Mouse (Mus musculus) erythroblast, embryonic 14.5 days (primary cell): ENCODE measurements around the gene Nupr1l. TPM values are rescaled to one million over a fixed set of nuclear protein-coding genes. Genes with fewer than 3 reads are reported as not detected.
"Not testable (repeated sequence)": the region's sequence is repeated elsewhere in the genome, so short reads cannot be mapped to it uniquely, and the experiment has no call there.

Experiments
- H3K27me3 ChIP-seq: 2 replicates; pipeline ENCODE4 v1.6.1; 2012; ENCODE audit warnings: inconsistent platforms; ENCODE audit not compliant: control insufficient read depth
- H3K36me3 ChIP-seq: 2 replicates; pipeline ENCODE4 v1.6.1; 2012; ENCODE audit warnings: mild to moderate bottlenecking, inconsistent platforms; ENCODE audit not compliant: control insufficient read depth
- H3K4me1 ChIP-seq: 2 replicates; pipeline ENCODE4 v1.6.1; 2012; ENCODE audit warnings: inconsistent platforms; ENCODE audit not compliant: control insufficient read depth
- H3K4me3 ChIP-seq: replicated peaks from 2 replicates; pipeline ENCODE3; 2012; ENCODE audit warnings: moderate library complexity, mild to moderate bottlenecking, inconsistent platforms
- H3K9me3 ChIP-seq: 2 replicates; pipeline ENCODE4 v1.6.1; 2012; ENCODE audit warnings: low read length, inconsistent platforms, mixed read lengths; ENCODE audit not compliant: control insufficient read depth
- GATA1 ChIP-seq: IDR thresholded peaks from 2 replicates; pipeline ENCODE4 v1.6.1; 2012; ENCODE audit warnings: low read length, inconsistent platforms, mixed read lengths
- TAL1 ChIP-seq: IDR thresholded peaks from 3 replicates; pipeline ENCODE4 v1.6.1; 2012; ENCODE audit warnings: low read length, inconsistent platforms, mixed read lengths
- polyA plus RNA-seq: library from polyadenylated mRNA; stranded (reverse); fragments of >175 nt; gene quantifications from 2 replicates; pipeline ENCODE4 v1.2.3, GENCODE M21; 2012

Nupr1l gene
- polyA plus RNA-seq, 1 experiment = not detected

GRCm38 (mm10) chr5:129907775-129908174 lies 565 bp upstream of the Nupr1l start:
- Histone ChIP-seq H3K27me3 (peaks cover 17% of the 10 kb centered on the region), H3K4me1 (peaks cover 22% of the 10 kb centered on the region), H3K36me3 (no peaks in the 10 kb centered on the region), H3K9me3 (no peaks in the 10 kb centered on the region), H3K4me3 (peak overlapping the region; percentile 81)
- TF ChIP-seq GATA1 (no peak), TAL1 (no peak)

GRCm38 (mm10) chr5:129909147-129909546 lies 807 bp downstream of the Nupr1l start:
- Histone ChIP-seq H3K4me1 (peaks cover 26% of the 10 kb centered on the region), H3K4me3 (peak overlapping the region; percentile 81), H3K36me3 (no peaks in the 10 kb centered on the region), H3K27me3 (peaks cover 17% of the 10 kb centered on the region), H3K9me3 (no peaks in the 10 kb centered on the region)
- no peak for TF ChIP-seq GATA1
- TF ChIP-seq TAL1 = no peak

DNA sequence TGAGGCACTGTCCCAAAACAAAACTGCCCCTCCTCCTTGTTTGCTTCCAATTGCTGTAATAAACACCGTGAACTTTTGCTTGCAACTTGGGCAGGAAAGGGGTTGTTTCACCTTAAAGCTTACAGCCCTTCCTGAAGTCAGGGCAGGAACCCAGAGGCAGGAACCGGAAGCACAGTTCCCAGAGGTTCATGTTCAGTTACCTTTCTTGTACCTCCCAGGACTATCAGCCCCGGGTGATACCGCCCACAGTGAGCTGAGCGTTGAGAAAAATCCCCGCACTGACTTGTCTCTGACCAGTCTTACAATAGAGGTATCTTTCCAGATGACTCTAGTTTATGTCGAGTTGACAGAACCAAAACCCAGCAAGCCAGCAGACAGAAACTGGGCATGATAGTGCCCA lies 1.3 kb downstream of the Nupr1l start:
- Histone ChIP-seq H3K4me3 (no peak overlapping the region), H3K27me3 (peaks cover 17% of the 10 kb centered on the region), H3K36me3 (no peaks in the 10 kb centered on the region), H3K9me3 (no peaks in the 10 kb centered on the region), H3K4me1 (peaks cover 26% of the 10 kb centered on the region)
- no peak for TF ChIP-seq GATA1
- no peak for TF ChIP-seq TAL1

- Histone ChIP-seq H3K36me3 (no peaks in the 10 kb centered on the region), H3K4me3 (no peak overlapping the region), H3K27me3 (peaks cover 12% of the 10 kb centered on the region), H3K9me3 (no peaks in the 10 kb centered on the region), H3K4me1 (peaks cover 20% of the 10 kb centered on the region)
- TF ChIP-seq TAL1 = no peak
- TF ChIP-seq GATA1 = no peak
Measured at GRCm38 (mm10) chr5:129914024-129914423, 5.7 kb downstream of the Nupr1l start.

- not testable (repeated sequence) for H3K36me3 ChIP-seq, H3K27me3 ChIP-seq, H3K9me3 ChIP-seq, H3K4me3 ChIP-seq
- H3K4me1 ChIP-seq = peaks cover 15% of the 10 kb centered on the region
Measured at GRCm38 (mm10) chr5:129915491-129915890, 7.2 kb downstream of the Nupr1l start.

DNA sequence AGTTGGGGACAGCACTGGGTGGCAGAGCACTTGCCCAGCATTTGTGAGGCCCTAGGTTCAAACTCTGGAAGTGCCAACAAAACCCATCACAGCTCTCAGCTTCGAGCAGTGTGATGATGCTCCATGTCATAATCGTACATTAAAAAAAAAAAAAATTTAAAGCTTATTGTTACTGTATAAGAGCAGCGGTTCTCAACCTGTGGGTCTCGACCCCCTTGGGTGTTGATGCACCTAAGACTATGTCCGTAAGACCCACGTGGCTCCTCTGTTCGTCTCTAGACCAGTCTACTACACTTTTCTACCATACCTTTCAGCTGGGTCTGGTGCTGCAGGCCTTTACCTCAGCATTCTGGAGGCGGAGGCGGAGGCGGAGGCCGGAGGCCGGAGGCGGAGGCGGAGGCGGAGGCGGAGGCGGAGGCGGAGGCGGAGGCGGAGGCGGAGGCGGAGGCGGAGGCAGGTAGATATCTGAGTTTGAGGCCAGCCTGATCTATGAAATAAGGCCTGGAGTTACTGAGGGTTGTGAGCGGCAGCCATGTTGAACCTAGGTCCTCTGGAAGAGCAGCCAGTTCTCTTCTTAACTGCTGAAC lies 9.8 kb downstream of the Nupr1l start:
- H3K27me3 ChIP-seq = no peaks in the 10 kb centered on the region
- no peaks in the 10 kb centered on the region for H3K36me3 ChIP-seq
- no peaks in the 10 kb centered on the region for H3K9me3 ChIP-seq
- peaks cover 15% of the 10 kb centered on the region for H3K4me1 ChIP-seq
- TF ChIP-seq TAL1 = no peak
- TF ChIP-seq GATA1 = no peak
- H3K4me3 ChIP-seq = no peak overlapping the region

- H3K4me1 ChIP-seq = peaks cover 14% of the 10 kb centered on the region
- H3K36me3 ChIP-seq = no peaks in the 10 kb centered on the region
- no peaks in the 10 kb centered on the region for H3K27me3 ChIP-seq
- no peaks in the 10 kb centered on the region for H3K9me3 ChIP-seq
- H3K4me3 ChIP-seq = no peak overlapping the region
- TF ChIP-seq TAL1 (no peak), GATA1 (no peak)
Measured at GRCm38 (mm10) chr5:129918752-129919151, 10.4 kb downstream of the Nupr1l start.

GRCm38 (mm10) chr5:129919320-129919719 lies 11.0 kb downstream of the Nupr1l start:
- TF ChIP-seq TAL1 = no peak
- TF ChIP-seq GATA1 = no peak
- Histone ChIP-seq H3K4me3 (no peak overlapping the region), H3K9me3 (no peaks in the 10 kb centered on the region), H3K4me1 (peaks cover 11% of the 10 kb centered on the region), H3K36me3 (no peaks in the 10 kb centered on the region), H3K27me3 (no peaks in the 10 kb centered on the region)

- Histone ChIP-seq H3K4me3 (no peak overlapping the region), H3K36me3 (no peaks in the 10 kb centered on the region), H3K9me3 (no peaks in the 10 kb centered on the region), H3K4me1 (peaks cover 11% of the 10 kb centered on the region), H3K27me3 (no peaks in the 10 kb centered on the region)
- TF ChIP-seq TAL1 (no peak), GATA1 (no peak)
Measured at GRCm38 (mm10) chr5:129921972-129922371, 13.6 kb downstream of the Nupr1l start.
